Mouse (Mus musculus) bone marrow macrophage, adult 2 months (primary cell): Measurements from ENCODE around the gene Bend5.

Experiments
- CTCF ChIP-seq: IDR thresholded peaks from 2 replicates; pipeline ENCODE4 v1.5.1; 2012; ENCODE audit warnings: low read depth, mild to moderate bottlenecking, low read length, moderate library complexity
- POLR2A ChIP-seq: IDR thresholded peaks from 2 replicates; pipeline ENCODE4 v1.6.1; 2012; ENCODE audit warnings: mild to moderate bottlenecking, low read depth, low read length, borderline replicate concordance

GRCm38 (mm10) chr4:111452192-111452591 lies 37.4 kb downstream of the Bend5 start:
- TF ChIP-seq CTCF (no peak), POLR2A (no peak)
